Mouse (Mus musculus) right cerebral cortex, postnatal 36 days (tissue): ENCODE measurements around the gene Zbtb16.
A peak's percentile ranks its signal among the peaks of the same experiment; 100 is the strongest.

Source experiments
- DNase-seq, 2 experiments: peaks; one replicate each; pipeline ENCODE4 v3.0.0; 2022; ENCODE audit warnings: low spot score in 2 of 2, mixed read lengths in 1 of 2

The Zbtb16 gene

DNA sequence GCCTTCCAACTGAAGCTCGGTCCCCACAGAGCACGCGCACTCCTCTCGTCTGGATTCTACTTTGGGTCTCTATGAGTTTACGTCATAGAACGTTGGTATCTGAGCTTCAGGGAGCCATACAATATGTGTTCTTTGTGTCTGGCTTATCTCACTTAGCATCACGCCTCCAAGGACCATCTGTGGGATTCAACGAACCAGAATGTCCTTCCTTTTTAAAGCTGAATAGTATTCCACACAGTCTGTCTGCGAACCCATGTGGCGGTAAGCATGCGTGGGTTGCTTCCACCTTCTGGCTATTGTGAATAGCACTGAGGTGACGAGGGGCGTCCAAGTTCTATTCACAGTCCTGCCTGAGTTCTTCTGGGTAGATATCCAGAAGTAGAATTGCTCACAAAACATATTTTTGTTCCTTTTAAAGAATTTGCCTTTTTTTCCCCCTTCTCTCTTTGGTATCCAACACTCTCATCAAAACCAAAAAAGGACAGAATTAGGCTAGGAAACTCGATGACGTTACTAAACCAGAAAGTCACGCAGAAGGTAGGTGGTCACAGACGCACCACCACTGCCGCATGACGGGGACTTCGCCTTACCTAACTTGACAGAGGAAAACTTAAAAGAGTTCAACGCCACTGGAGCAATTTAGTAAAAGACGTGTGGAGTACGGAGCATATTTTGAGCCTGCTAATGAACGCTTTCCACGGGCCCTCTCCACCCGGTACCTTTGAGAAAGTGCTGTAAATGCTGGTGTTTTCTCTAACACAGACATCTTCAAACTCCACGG, 32.4 kb downstream of the Zbtb16 start:
- peak; percentile 70 to 84 for DNase-seq

DNA sequence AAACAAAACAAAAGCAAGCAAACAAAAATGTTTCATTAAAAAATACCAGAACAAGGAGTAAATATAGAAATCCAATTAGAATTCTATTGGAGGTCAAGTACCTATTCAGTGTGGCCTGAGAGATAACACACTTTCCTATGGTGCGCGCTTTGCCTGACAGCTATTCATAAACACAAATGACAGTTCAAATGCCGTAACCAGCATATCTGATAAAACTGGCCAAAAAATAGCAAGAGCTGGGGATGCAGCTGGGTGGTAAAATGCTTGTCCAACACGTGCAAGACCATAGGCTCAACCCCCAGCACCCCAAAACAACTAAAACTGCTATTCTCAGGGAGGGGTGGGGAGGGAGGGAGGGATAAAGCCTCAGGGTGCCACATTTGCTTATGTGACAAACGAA, 33.6 kb downstream of the Zbtb16 start:
- no peak for DNase-seq

DNA sequence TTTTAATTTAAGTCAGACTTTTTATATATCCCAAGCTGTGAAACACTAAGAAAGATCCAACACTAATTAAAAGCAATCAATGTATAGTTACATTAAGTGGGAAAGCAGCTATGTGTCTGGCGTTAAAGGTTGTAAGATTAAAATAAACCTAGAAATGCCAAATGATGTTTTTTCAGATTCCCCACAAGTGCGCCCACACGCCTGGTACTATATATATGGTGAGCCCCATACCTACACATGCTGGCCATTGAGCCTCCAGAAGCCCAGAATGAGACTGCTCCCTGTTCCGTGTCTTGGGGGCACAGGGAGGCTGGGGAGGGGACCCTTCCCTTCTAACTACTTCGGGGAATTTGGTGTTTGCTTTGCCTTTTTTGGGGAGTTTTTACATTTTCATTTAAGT, 34.7 kb downstream of the Zbtb16 start:
- DNase-seq, result no peak

DNA sequence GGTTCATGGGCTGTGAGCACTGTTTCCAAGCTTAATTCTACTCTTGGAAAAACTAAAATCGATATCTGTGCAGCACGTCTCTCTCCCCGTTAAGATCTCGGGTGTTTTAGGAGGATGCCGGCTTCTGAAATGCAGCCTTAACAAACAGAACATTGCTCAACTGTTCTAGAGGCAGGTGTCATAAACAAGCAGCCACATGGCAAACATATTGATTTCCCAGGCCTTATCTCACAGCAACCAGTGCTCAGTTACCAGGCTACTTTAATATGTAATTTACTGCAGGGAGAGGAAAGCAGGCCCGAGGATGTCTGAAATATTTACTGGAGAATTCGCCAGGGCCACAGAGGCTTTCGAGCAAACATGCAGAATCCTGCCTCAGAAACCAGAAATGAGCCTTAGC, 35.4 kb downstream of the Zbtb16 start:
- DNase-seq, result no peak

DNA sequence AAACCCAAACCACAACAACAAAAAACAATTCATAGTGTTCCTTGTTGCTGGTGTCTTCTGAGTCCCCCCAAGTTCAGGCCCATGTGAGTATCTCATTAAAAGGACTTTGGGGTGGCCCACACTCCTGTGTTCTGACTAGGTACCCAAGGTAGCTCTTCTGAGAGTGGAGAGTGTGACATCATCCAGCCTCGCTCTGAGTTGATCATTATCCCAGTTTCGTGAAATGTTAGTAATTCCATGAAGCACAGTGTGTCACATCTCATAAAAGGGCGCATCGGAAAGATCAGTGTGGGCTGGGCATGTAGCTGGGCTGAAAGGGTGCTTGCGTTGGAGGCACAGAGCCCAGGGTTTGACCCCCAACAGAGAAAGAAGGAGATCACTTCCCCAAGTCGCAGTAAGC, 38.0 kb downstream of the Zbtb16 start:
- no peak for DNase-seq

DNA sequence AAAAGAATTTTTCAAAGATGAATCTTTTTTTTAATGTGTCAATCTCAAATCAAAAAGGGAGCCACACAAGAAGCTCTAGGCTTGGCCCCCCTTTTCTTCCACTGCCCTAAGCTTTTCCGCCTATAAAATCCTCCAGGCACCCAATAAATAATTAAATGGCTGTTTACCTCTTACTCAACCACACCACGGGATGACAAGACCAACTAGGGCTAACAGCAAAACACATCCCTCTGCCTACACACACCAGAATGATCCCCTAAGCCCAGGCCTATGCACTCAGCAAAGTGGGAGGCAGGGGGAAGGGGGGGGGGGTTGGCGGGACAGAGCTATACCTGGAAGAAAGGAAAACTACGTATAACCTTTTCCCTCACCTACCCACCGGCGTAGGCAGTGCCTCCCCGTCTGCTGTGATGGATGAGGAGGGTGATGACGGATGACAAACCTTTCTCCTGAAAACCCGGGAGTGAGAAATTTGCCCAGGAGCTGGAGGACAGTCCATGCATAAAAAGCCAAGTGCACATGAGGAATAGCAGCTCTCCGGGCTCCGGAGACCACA, 39.7 kb downstream of the Zbtb16 start:
- DNase-seq, result no peak

DNA sequence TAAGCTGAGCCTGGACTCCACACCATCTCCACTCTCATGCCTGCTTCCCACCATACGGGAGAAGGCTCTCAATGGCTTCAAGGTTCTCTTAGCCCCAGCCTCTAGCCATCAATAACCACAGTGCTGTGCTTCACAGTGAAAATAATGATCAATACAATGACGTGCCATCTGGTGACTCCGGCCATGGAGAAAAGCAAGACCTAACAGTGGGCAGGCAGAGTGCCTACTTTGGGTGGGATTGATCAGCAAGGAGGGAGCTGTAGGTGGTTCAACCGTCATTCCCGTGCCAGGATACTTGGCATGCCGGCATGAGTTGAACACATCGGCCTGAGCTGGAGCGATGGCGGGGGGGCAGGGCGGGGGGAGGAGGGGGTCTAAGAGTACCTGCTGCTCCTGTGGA, 40.3 kb downstream of the Zbtb16 start:
- DNase-seq, result no peak

DNA sequence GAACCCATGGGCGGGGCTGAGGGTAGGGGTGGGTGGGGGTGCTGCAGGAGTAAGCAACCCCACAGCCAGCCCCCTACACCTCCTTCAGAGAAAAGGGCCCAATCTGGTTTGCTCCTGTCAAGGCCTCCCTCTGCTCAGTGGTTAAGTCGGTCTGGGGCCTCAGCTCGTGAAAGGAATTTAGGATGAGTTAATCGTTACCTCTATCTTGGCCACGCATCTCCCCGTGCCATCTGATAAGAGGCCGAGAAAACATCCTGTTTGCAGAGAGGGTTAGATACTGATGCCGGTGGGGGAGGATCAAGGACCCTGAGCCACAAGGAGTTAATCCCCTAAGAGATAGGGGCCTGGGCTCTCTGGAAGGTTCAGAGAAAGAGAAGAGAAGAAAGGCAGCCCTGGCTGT, 40.9 kb downstream of the Zbtb16 start:
- no peak for DNase-seq

DNA sequence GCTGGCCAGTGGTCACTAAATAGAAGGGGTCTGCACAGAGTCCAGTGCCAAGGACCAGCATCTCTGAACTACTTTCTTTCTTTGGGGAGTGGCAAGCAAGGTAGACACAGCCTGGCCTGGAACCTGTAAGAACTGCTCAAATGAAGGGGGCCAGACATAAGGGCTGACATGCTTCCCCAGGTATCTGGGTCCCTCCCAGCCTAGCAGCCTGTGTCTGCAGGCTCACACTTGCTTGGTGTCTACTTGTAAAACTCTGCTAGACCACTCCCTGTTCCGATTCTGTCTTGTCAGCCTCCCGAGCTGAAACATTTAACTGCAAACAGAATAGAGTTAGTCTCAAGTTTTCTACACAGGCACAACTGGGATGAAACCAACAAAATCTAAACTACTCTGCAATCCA, 41.6 kb downstream of the Zbtb16 start:
- no peak for DNase-seq

DNA sequence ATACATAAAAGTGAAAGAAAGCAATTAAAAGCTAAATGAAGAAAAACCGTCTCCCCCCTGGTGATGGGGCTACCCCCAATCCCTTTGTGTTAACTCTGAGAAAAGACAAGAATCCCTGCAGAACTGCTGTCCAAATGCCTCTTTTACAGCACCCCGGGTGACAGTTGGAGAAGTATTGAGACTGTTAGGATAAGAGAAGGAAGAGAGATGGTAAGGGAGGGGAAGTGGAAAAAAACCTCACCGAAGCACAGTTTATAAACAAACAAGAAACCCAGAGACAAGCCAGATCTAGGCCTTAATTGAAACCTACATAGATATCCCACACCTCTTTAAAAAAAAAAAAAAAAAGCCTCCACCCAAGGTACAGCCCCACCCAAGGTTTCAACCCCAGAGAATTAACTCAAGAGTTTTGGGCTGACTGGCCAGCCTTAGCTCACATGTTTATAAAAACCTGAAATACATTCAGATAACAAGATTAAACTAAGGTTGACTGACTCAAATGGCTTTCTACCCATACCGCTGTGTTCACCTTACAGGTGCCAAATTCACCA, 42.3 kb downstream of the Zbtb16 start:
- DNase-seq, result no peak

DNA sequence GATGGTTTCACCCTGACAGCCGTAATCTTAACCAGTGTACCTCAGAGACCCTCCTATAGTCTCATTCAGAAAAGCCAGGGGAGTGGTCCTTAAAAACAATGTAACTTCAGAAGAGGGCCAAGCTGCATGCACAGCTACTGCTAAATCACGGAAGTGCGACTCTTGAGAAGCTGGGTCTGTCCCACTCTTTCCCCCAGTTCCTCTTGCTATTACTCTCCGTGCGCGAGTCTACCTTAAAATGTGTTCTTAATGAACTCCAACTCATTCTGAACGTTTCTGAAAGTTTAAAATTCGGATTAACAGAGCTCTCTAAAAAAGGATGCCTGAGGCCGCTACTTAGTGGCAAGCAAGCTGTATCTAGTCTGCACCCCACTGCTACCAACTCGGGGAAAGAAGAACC, 45.4 kb downstream of the Zbtb16 start:
- no peak for DNase-seq

DNA sequence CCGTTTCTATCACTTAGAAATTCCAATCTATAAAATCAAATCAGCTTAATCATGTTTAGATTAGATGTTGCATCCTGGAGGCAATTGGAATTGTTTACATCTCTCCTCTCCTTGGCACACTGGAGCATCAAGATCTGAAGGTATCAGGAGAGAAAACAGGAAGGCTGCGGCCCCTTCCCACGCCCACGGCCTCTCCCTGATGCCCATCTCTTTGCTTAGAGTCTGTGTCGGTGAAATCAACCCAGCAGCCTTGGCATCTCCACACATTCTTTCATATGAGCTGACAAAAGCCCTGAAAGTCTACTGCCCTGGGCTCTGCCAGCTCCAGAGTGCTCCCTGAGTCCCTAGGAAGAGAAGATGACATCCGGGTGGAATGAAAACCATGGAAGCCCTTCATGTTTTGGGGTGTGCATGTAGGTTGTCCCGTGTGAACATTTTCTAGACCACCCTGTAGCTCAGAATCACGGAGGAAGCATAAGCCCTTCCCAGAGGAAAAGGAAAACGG, 48.1 kb downstream of the Zbtb16 start:
- DNase-seq, result no peak

DNA sequence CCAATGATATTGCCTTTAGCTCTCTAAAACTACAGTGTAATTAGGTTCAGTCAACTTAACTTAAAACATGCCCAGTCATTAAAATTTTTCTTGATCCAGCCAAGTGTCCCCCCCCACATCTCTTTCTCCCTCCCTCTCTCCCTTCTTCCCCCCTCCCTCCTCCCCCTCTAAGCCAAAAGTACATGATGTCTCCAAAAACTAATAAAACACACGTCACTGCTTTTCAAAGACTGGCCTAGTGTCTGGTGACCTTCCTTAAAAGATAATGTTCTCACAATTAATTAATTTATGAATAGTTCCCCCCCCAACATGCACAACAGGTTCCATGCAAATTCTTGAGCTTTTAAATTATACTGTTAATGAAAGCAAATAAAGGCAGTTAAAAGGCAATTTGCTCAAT, 48.7 kb downstream of the Zbtb16 start:
- no peak for DNase-seq

DNA sequence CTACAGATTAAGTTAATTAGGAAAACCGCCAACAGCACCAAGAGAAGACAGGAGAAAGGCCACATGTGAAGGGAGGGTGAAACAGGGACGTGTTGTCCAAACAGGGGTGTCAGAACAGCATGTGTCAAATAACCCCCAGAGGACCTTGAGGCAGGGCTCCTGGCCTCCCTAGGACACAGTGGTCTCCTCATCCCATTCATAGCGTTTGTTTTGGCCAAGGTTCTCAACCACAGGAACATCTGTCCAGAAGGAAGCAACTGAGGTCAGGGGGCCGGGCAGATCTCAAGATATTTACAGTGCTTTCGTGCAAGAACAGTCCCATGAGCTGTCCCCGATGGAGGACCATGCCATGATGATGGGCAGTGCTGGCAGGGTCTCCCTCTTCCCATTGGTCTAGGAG, 49.2 kb downstream of the Zbtb16 start:
- no peak for DNase-seq

DNA sequence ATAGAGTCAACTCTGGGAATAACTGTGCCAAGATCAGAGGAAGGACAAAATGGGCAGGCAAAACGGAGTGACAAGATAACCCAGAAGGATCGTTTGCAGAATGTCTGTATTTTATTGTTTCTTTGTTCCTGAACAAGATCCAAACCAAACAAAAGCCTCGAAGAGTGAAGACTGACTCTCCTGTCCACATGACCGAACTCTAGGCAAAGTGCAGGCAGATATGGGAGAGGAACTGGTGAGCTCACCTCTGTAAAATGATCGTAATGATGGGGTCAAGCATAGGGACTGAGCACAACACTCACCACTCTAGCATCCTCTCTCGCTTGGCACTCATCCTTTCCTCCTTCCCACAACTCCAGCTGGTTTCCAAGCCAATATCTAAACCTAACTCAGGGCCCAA, 51.1 kb downstream of the Zbtb16 start:
- DNase-seq, result no peak

DNA sequence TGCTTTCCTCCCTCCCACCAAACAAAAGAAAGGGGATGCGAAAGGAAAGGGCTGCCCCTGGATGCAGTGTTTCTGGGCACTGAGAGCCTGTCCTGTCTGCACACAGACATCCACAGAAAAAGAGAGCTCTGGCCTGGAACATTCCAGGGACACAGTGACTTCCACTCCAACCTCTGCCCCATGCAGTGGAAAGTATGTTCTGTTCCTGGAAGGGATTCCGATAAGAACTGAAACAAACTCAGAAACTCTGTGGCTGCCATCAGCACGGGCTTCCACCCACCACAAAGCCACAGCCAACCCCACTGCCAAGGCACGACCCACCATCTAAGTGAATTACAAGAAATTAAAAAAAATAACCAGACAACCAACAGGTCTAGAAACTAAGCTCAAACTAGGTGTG, 52.7 kb downstream of the Zbtb16 start:
- no peak for DNase-seq

DNA sequence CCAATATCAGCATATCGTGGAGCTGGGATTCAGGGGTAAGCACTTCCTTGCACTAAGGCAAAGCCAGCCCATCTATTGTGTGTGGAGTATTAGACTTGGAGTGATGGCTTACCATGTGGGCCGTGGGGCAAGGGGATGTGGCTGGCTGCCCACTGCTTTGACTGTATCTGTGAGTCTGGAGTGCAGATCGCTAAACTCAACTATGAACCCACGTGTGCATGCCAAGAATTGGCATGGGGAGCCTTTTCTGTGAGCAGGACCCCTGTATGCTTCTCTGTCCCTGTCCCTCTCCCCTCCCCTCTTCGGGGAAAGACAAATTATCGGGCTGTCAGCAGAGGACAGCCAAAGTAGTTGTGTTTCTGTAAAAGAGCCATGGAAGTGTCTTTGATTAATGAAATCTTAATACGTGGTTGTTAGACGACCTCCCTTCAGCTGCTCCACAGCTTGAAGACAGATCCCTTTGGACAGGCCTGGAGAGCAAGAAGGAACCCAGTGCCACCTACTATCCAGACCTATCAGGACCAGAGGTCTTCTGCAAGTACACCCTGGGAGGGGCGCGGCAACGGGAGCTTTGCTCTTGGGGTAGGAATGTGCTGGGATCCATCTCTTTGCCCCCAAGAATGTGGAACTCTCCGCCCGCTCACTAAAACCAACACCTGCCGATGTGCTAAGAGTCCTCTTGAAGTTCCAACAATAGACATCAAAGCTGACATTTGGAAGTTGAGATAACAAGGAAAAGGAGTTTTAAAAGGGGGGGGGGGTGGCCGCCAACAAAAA, 53.5 kb downstream of the Zbtb16 start:
- DNase-seq, result no peak

DNA sequence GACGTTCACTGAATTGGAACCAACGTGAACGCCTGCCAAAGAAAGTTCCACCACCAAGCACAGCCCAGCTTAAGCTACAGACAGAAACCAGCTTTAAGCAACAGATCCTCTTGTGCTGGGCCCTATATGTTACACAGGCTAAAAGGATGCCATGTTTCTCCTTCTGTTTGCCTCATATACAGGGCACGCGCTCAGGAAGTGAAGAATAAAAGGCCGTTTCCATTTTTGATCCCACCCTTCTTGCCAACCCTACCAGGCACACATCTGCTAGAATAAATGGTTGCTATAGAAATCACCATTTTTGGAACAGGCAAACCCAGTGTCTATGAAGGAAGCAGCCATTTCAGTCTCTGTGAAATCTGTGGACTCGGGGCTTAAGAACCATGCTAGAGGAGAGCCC, 59.8 kb downstream of the Zbtb16 start:
- peak; percentile 41 to 56 for DNase-seq

DNA sequence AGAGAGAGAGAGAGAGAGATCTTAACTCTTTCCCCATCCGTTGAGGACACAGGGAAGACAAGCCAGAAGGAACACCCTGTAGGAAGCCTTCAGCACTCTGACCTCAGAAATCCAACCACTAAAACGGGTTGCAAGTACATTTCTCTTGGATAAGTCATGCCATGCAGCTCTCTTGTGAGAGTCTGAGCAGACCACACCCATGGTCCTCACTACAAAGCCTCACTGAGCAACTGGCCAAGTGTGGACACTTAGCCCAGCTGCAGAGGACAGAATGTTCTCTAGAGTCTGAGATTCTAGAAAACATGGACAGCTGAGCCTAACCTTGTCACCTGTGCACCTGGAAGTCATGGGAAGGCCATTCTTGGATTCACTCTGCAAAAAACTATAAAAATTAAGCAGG, 60.5 kb downstream of the Zbtb16 start:
- DNase-seq, result no peak

DNA sequence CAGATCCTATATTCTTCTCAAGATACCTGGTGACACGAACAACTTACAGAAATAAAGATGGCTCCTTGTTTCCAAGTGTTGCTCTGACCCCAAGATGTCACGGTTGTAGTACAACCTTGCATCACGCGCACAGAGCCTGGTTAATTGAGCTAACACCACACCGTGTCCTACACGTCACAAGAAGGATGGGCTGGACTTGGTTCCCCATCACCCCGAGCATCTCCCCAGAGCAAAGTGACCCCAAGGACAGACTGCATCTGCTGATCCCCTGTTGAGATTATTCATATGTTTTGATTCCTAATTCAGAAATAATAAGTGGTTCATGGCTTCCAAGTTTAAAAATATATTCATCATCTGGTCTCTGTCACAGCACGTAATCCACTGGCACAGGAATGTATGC, 62.3 kb downstream of the Zbtb16 start:
- DNase-seq, result no peak

DNA sequence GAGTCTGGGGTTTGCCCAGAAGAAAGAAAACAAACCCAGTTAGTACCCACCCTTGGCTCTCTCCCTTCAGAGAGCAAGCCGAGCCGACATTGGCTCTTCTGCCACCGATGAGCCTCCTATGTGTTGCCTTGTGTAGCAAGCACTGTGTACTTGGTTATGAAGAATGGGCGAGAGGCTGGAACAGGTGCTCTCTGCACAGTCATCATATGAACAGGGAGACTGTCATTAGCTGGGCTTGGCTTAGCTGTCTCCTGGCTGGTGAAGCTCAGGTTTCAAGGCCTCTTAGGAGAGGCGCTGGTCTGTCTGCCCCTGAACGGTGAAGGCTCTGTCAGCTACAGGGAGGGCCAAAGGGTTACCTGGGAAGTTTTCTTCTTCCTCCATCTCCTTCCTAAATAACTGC, 62.9 kb downstream of the Zbtb16 start:
- no peak for DNase-seq

DNA sequence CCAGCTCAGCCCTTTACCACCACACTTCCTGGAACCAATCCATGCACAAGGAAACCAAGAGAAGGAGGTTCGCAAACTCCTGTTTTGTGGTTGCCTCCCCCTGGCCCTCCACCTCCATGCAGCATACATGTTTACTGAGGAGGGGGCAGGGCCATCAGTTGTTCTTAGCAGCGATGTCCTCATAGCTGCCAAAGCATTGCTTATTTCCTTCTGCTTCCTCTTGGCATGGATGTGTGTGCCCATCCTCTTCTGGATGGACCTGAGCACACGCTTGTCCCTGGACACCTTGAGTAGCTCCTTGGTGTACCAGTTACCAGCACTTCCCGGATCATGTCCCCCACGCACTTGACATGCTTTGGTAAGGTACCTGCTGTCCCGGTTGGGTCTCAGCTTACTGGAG, 64.5 kb downstream of the Zbtb16 start:
- DNase-seq, result no peak

DNA sequence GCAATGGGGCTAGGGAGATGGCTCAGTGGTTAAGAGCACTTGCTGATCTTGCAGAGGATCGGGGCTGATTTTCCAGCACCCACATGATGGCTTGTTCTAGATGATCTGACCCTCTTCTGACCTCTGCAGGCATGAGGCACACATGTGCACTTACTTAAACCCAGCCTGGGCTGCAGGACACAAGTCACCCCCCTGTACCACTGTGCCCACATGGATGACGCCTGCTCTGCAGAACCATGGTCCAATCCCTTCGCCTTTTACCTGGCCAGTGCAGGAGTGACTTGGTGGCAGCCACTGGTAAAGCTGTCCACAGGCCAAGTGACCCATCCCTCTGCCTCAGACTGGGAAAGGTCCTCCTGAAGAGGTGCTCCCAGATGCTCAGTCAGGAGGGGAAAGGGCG, 67.1 kb downstream of the Zbtb16 start:
- DNase-seq, result no peak
